9 mouse cellular contexts compared by ENCODE assay signal in genomic region chr3:52266606-52267160, GRCm38 (mm10). TPM values are rescaled to one million over a fixed set of nuclear protein-coding genes. Genes with fewer than 3 reads are reported as not detected.
A peak's percentile ranks its signal among the peaks of the same experiment; 100 is the strongest.
DNase-seq lines count a peak whose midpoint lies in the region; ATAC-seq and TF ChIP-seq lines count a peak whose summit lies in the region.
"Had no signal": no experiment of that assay in that cellular context is flagged by ENCODE, and none has a peak within 500 bp of the region (broad histone marks: within the 10 kb centered on the region; RNA-seq: fewer than 3 reads in every experiment).

No protein-coding gene starts in this region.

- H3K27me3 ChIP-seq in intestine, postnatal 0 days (replicated peaks; ENCODE audit: control insufficient read depth, insufficient read depth, low read length) = no peaks in the 10 kb centered on the region
- H3K27me3 ChIP-seq in liver, embryonic 16.5 days (ENCODE audit: control insufficient read depth, insufficient read depth, low read depth, low read length) = peaks cover 32% of the 10 kb centered on the region
- no peaks in the 10 kb centered on the region for H3K27me3 ChIP-seq in stomach, embryonic 15.5 days (replicated peaks)

- no peak for DNase-seq in left cerebral cortex, adult 2 months (ENCODE audit: extremely low spot score in 1 of 2, low spot score in 2 of 2)
- DNase-seq in left cerebral cortex, adult 9 months (ENCODE audit: low spot score in 2 of 2) = no peak
- peak; percentile 65 for DNase-seq in gastrocnemius, postnatal 25 days
- no peak for DNase-seq in left cerebral cortex, adult 18-20 months (ENCODE audit: low spot score in 2 of 2)

- no peak overlapping the region for H3K27ac ChIP-seq in left cerebral cortex, adult 2 months
- no peak overlapping the region for H3K27ac ChIP-seq in intestine, postnatal 0 days (ENCODE audit: low read depth, low read length)
- H3K27ac ChIP-seq in liver, embryonic 16.5 days (ENCODE audit: low read length) = no peak overlapping the region
- no peak overlapping the region for H3K27ac ChIP-seq in stomach, embryonic 15.5 days

- peak overlapping the region; percentile 87; the same call in 1 of the 2 replicates for H3K4me3 ChIP-seq in left cerebral cortex, adult 2 months
- H3K4me3 ChIP-seq in intestine, postnatal 0 days (ENCODE audit: low read depth, low read length) = peak overlapping the region; percentile 91
- H3K4me3 ChIP-seq in liver, embryonic 16.5 days (ENCODE audit: low read depth, low read length) = peak overlapping the region; percentile 78
- peak overlapping the region; percentile 98 for H3K4me3 ChIP-seq in stomach, embryonic 15.5 days (replicated peaks)

- no peaks in the 10 kb centered on the region for H3K36me3 ChIP-seq in intestine, postnatal 0 days (ENCODE audit: control insufficient read depth, insufficient read depth)
- no peaks in the 10 kb centered on the region for H3K36me3 ChIP-seq in liver, embryonic 16.5 days (ENCODE audit: control insufficient read depth, insufficient read depth)
- H3K36me3 ChIP-seq in stomach, embryonic 15.5 days = no peaks in the 10 kb centered on the region
- H3K36me3 ChIP-seq: G1E had no signal

- H3K4me2 ChIP-seq in intestine, postnatal 0 days (replicated peaks; ENCODE audit: low read depth) = peak overlapping the region; percentile 97
- H3K4me2 ChIP-seq in liver, embryonic 16.5 days (ENCODE audit: low read depth, low read length) = peak overlapping the region; percentile 97
- peak overlapping the region; percentile 96 for H3K4me2 ChIP-seq in stomach, embryonic 15.5 days

- WGBS in intestine, postnatal 0 days = 14% methylated on average over 17 of the region's 17 CpGs
- WGBS in liver, embryonic 16.5 days (ENCODE audit: insufficient replicate concordance) = 15% methylated on average over 17 of the region's 17 CpGs
- WGBS in stomach, embryonic 15.5 days = 13% methylated on average over 17 of the region's 17 CpGs

- H3K4me1 ChIP-seq in intestine, postnatal 0 days (replicated peaks; ENCODE audit: control insufficient read depth, insufficient read depth, low read length) = no peaks in the 10 kb centered on the region
- peaks cover 10% of the 10 kb centered on the region for H3K4me1 ChIP-seq in liver, embryonic 16.5 days (ENCODE audit: control insufficient read depth, low read depth, low read length)
- peaks cover 6% of the 10 kb centered on the region; the same call in 1 of the 2 replicates for H3K4me1 ChIP-seq in stomach, embryonic 15.5 days

- H3K9ac ChIP-seq in intestine, postnatal 0 days (ENCODE audit: low read depth, low read length) = no peak overlapping the region
- H3K9ac ChIP-seq in liver, embryonic 16.5 days (ENCODE audit: low read depth, low read length) = peak overlapping the region; percentile 22; the same call in 1 of the 2 replicates
- no peak overlapping the region for H3K9ac ChIP-seq in stomach, embryonic 15.5 days

- ATAC-seq in intestine, postnatal 0 days = no peak
- no peak for ATAC-seq in liver, embryonic 16.5 days (ENCODE audit: low read depth)
- no peak for ATAC-seq in stomach, embryonic 15.5 days (ENCODE audit: insufficient read depth, low FRiP score, low read depth)
- ATAC-seq in cerebellum, adult (ENCODE audit: insufficient number of reproducible peaks, low FRiP score, low TSS enrichment) = no peak

- intact Hi-C loops in left cerebral cortex, adult 2 months (cut with DNase I) = loop anchor here (5.0 to 10.0 kb wide), 4 partner anchors 76 to 368 kb away; no protein-coding TSS in a partner anchor

- TF ChIP-seq CTCF in left cerebral cortex, adult 2 months (IDR thresholded peaks at IDR 0.05) = no peak
- no peak for TF ChIP-seq CTCF in intestine, postnatal 0 days (IDR thresholded peaks at IDR 0.05; ENCODE audit: low read depth)

- H3K9me3 ChIP-seq in intestine, postnatal 0 days (ENCODE audit: control insufficient read depth) = no peaks in the 10 kb centered on the region
- H3K9me3 ChIP-seq in liver, embryonic 16.5 days (replicated peaks; ENCODE audit: control insufficient read depth, low read length) = no peaks in the 10 kb centered on the region
- no peaks in the 10 kb centered on the region for H3K9me3 ChIP-seq in stomach, embryonic 15.5 days

RNA-seq across cellular contexts. Expression of gene Foxo1, which starts 1.5 kb away (rescaled TPM):
- 10 to 100 TPM; 10.3 to 13.8 TPM for total RNA-seq in left cerebral cortex, adult 2 months (2021)
- total RNA-seq in gastrocnemius, postnatal 25 days (2021) = 10 to 100 TPM; 15.5 to 19.3 TPM
- 4.4 and 4.6 TPM in 2 replicates for polyA plus RNA-seq in intestine, postnatal 0 days (2015; fragmentation: Nextera tagmentation; extraction: Ambion mirVana)
- 1.5 and 2.2 TPM in 2 replicates for polyA plus RNA-seq in liver, embryonic 16.5 days (2015; fragmentation: Nextera tagmentation; extraction: Ambion mirVana)
- polyA plus RNA-seq in stomach, embryonic 15.5 days (2015; fragmentation: Nextera tagmentation; extraction: Ambion mirVana) = 6.5 and 7.0 TPM in 2 replicates
- 10 to 100 TPM; 10.0 to 12.9 TPM for total RNA-seq in left cerebral cortex, adult 18-20 months (2021)
- polyA plus RNA-seq: G1E had no signal
